Mouse (Mus musculus) thymus, adult 18-20 months (tissue): ENCODE data around the gene Actb.

ENCODE experiments used
- DNase-seq, 2 experiments: peaks; one replicate each; pipeline ENCODE4 v3.0.0; 2022; ENCODE audit warnings: mixed read lengths in 2 of 2

Gene Actb

GRCm38 (mm10) chr5:142875513-142875905, 31.0 kb downstream of the Actb start:
- no peak for DNase-seq

- no peak for DNase-seq
Observed at GRCm38 (mm10) chr5:142874791-142875512, 31.6 kb downstream of the Actb start.

GRCm38 (mm10) chr5:142873718-142874117, 32.8 kb downstream of the Actb start:
- no peak for DNase-seq

GRCm38 (mm10) chr5:142871765-142872164, 34.8 kb downstream of the Actb start:
- DNase-seq: no peak

GRCm38 (mm10) chr5:142869463-142869862, 37.1 kb downstream of the Actb start:
- no peak for DNase-seq

- DNase-seq: no peak
Observed at GRCm38 (mm10) chr5:142857763-142858229, 48.8 kb downstream of the Actb start.

GRCm38 (mm10) chr5:142856408-142856807, 50.1 kb downstream of the Actb start:
- DNase-seq: no peak

- DNase-seq: no peak
Observed at GRCm38 (mm10) chr5:142854877-142855276, 51.7 kb downstream of the Actb start.

GRCm38 (mm10) chr5:142853585-142853984, 53.0 kb downstream of the Actb start:
- no peak for DNase-seq
